Mouse (Mus musculus): ENCODE results near the gene Marveld2. TPM values are rescaled to one million over a fixed set of nuclear protein-coding genes. Genes with fewer than 3 reads are reported as not detected.

The Marveld2 gene
- polyA plus RNA-seq, 1 experiment from 2014 or later: 2.7 TPM

- H3K27me3 ChIP-seq (ENCODE audit: control insufficient read depth, insufficient read depth, low read depth, low read length): no peaks in the 10 kb centered on the region
- ATAC-seq: no peak
- WGBS: 98% methylated on average over 3 of the region's 3 CpGs
- no peak overlapping the region for H3K27ac ChIP-seq (ENCODE audit: low read length)
- no peak overlapping the region for H3K4me3 ChIP-seq (ENCODE audit: low read depth, low read length)
- peaks cover 36% of the 10 kb centered on the region for H3K36me3 ChIP-seq (ENCODE audit: control insufficient read depth, insufficient read depth, low read length)
- no peak overlapping the region for H3K9ac ChIP-seq (ENCODE audit: low read depth, low read length)
- no peaks in the 10 kb centered on the region for H3K4me1 ChIP-seq (ENCODE audit: control insufficient read depth, insufficient read depth, low read length)
- H3K4me2 ChIP-seq (ENCODE audit: low read length): no peak overlapping the region
- H3K9me3 ChIP-seq (replicated peaks; ENCODE audit: control insufficient read depth, low read length, poor library complexity, severe bottlenecking): no peaks in the 10 kb centered on the region
Measured at GRCm38 (mm10) chr13:100634106-100634691, 17.4 kb upstream of the Marveld2 start.

DNA sequence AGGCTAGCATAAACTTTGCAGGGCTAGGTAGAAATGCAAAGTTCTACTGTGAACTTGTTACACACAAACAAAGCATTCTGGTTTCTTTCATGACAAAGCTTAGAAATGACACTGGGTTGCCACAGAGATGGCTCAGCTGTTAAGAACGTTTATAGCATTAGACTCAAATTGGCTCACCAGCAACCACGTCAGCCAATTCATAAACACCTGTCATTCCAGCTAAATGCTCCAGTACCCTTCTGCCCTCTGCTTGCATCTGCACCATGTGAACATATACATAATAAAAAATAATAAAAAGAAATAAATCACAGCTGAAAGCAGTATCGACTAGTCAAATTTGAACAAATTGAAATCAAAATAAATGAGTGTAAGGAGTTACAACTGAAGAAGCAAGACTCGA is 5.5 kb upstream of the Marveld2 start:
- 86% methylated on average over 4 of the region's 4 CpGs for whole genome bisulfite sequencing
- Histone ChIP-seq H3K27ac (ENCODE audit: low read length) (no peak overlapping the region), H3K36me3 (ENCODE audit: control insufficient read depth, insufficient read depth, low read length) (peaks cover 42% of the 10 kb centered on the region), H3K4me2 (ENCODE audit: low read length) (no peak overlapping the region), H3K4me3 (ENCODE audit: low read depth, low read length) (no peak overlapping the region), H3K9ac (ENCODE audit: low read depth, low read length) (no peak overlapping the region), H3K4me1 (ENCODE audit: control insufficient read depth, insufficient read depth, low read length) (no peaks in the 10 kb centered on the region), H3K27me3 (ENCODE audit: control insufficient read depth, insufficient read depth, low read depth, low read length) (peaks cover 8% of the 10 kb centered on the region), H3K9me3 (replicated peaks; ENCODE audit: control insufficient read depth, low read length, poor library complexity, severe bottlenecking) (no peaks in the 10 kb centered on the region)
- ATAC-seq: no peak

DNA sequence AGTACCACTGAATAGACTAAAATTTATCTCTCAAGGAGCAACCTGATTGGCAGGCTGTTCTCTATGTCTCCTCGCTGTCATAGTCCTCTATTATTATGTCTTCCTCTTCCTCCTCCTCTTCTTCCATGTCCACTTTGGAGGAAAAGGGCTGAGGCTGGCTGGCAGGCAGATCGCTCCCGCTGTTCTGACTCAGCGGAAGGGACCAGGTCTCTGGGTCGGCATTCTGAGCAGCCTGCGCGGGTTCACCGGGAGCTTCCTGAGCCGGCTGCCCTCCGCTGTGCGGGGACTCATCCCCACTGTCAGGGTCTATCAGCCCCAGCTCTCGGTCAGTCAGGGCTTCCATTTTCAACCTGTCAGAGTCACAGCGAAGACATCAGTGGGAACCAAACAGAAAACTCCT is 812 bp upstream of the Marveld2 start:
- no peak overlapping the region for H3K9ac ChIP-seq (ENCODE audit: low read depth, low read length)
- no peak overlapping the region for H3K27ac ChIP-seq (ENCODE audit: low read length)
- WGBS: 79% methylated on average over 13 of the region's 13 CpGs
- ATAC-seq: no peak
- peaks cover 24% of the 10 kb centered on the region for H3K36me3 ChIP-seq (ENCODE audit: control insufficient read depth, insufficient read depth, low read length)
- no peak overlapping the region for H3K4me3 ChIP-seq (ENCODE audit: low read depth, low read length)
- no peaks in the 10 kb centered on the region for H3K4me1 ChIP-seq (ENCODE audit: control insufficient read depth, insufficient read depth, low read length)
- H3K27me3 ChIP-seq (ENCODE audit: control insufficient read depth, insufficient read depth, low read depth, low read length): peaks cover 8% of the 10 kb centered on the region
- no peaks in the 10 kb centered on the region for H3K9me3 ChIP-seq (replicated peaks; ENCODE audit: control insufficient read depth, low read length, poor library complexity, severe bottlenecking)
- H3K4me2 ChIP-seq (ENCODE audit: low read length): no peak overlapping the region

GRCm38 (mm10) chr13:100612903-100613302 is 3.9 kb downstream of the Marveld2 start:
- 54% methylated on average over 2 of the region's 2 CpGs for WGBS
- Histone ChIP-seq H3K9ac (ENCODE audit: low read depth, low read length) (no peak overlapping the region), H3K4me1 (ENCODE audit: control insufficient read depth, insufficient read depth, low read length) (no peaks in the 10 kb centered on the region), H3K9me3 (replicated peaks; ENCODE audit: control insufficient read depth, low read length, poor library complexity, severe bottlenecking) (no peaks in the 10 kb centered on the region), H3K36me3 (ENCODE audit: control insufficient read depth, insufficient read depth, low read length) (peaks cover 10% of the 10 kb centered on the region), H3K4me2 (ENCODE audit: low read length) (no peak overlapping the region), H3K4me3 (ENCODE audit: low read depth, low read length) (no peak overlapping the region), H3K27me3 (ENCODE audit: control insufficient read depth, insufficient read depth, low read depth, low read length) (peaks cover 6% of the 10 kb centered on the region), H3K27ac (ENCODE audit: low read length) (no peak overlapping the region)
- ATAC-seq: no peak

GRCm38 (mm10) chr13:100612251-100612650 is 4.5 kb downstream of the Marveld2 start:
- Histone ChIP-seq H3K4me2 (ENCODE audit: low read length) (no peak overlapping the region), H3K4me1 (ENCODE audit: control insufficient read depth, insufficient read depth, low read length) (no peaks in the 10 kb centered on the region), H3K9ac (ENCODE audit: low read depth, low read length) (no peak overlapping the region), H3K36me3 (ENCODE audit: control insufficient read depth, insufficient read depth, low read length) (peaks cover 3% of the 10 kb centered on the region; the same call in 1 of the 2 replicates), H3K27me3 (ENCODE audit: control insufficient read depth, insufficient read depth, low read depth, low read length) (no peaks in the 10 kb centered on the region; the same call in 1 of the 2 replicates), H3K4me3 (ENCODE audit: low read depth, low read length) (no peak overlapping the region), H3K27ac (ENCODE audit: low read length) (no peak overlapping the region), H3K9me3 (replicated peaks; ENCODE audit: control insufficient read depth, low read length, poor library complexity, severe bottlenecking) (no peaks in the 10 kb centered on the region)
- WGBS: 96% methylated on average over 10 of the region's 10 CpGs
- ATAC-seq: no peak

DNA sequence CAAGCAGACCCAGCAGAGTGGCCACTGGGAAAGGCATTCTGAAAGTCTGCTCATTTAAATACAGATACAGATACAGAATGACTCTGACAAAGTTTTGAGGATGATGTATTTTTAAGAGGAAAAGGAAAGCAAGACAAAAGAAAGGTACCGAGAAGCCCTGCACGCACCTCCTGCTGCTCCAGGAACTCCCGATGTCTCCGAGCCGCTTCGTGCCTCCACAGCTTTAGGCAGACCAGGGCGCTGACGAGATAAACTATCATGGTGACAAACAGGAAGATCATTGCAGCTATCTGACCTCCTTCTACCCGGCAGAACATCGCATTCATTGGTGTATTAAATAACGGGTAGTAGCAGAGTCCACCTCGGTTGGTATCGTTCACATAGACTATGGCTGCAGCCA is 5.5 kb downstream of the Marveld2 start:
- Histone ChIP-seq H3K4me1 (ENCODE audit: control insufficient read depth, insufficient read depth, low read length) (no peaks in the 10 kb centered on the region), H3K27ac (ENCODE audit: low read length) (no peak overlapping the region), H3K4me2 (ENCODE audit: low read length) (no peak overlapping the region), H3K4me3 (ENCODE audit: low read depth, low read length) (no peak overlapping the region), H3K36me3 (ENCODE audit: control insufficient read depth, insufficient read depth, low read length) (no peaks in the 10 kb centered on the region), H3K27me3 (ENCODE audit: control insufficient read depth, insufficient read depth, low read depth, low read length) (no peaks in the 10 kb centered on the region), H3K9me3 (replicated peaks; ENCODE audit: control insufficient read depth, low read length, poor library complexity, severe bottlenecking) (no peaks in the 10 kb centered on the region), H3K9ac (ENCODE audit: low read depth, low read length) (no peak overlapping the region)
- WGBS: 95% methylated on average over 13 of the region's 13 CpGs
- ATAC-seq: no peak

- Histone ChIP-seq H3K9ac (ENCODE audit: low read depth, low read length) (no peak overlapping the region), H3K9me3 (replicated peaks; ENCODE audit: control insufficient read depth, low read length, poor library complexity, severe bottlenecking) (no peaks in the 10 kb centered on the region), H3K27ac (ENCODE audit: low read length) (no peak overlapping the region), H3K4me1 (ENCODE audit: control insufficient read depth, insufficient read depth, low read length) (no peaks in the 10 kb centered on the region), H3K36me3 (ENCODE audit: control insufficient read depth, insufficient read depth, low read length) (no peaks in the 10 kb centered on the region), H3K27me3 (ENCODE audit: control insufficient read depth, insufficient read depth, low read depth, low read length) (no peaks in the 10 kb centered on the region), H3K4me2 (ENCODE audit: low read length) (no peak overlapping the region), H3K4me3 (ENCODE audit: low read depth, low read length) (no peak overlapping the region)
- WGBS: 92% methylated on average over 8 of the region's 8 CpGs
- no peak for ATAC-seq
Measured at GRCm38 (mm10) chr13:100607756-100608155, 9.0 kb downstream of the Marveld2 start.

DNA sequence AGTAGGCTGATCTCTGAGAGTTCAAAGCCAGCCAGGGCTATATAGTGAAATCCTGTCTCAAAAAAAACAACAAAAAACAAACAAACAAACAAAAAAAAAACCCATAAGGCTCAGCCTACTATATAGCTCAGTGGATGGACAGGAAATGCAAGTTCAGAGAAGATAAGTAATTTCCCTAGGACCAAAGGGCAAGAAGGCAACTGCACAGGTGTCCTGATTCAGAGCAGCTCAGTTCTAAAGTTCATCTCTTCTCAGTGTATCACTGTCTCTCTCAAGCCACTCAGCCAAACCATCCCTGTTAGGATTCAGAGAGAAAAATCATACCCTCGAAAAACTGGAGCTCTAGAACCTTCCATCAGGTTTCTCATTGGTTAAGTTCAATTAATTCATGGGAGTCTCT is 10.9 kb downstream of the Marveld2 start:
- Histone ChIP-seq H3K9me3 (replicated peaks; ENCODE audit: control insufficient read depth, low read length, poor library complexity, severe bottlenecking) (no peaks in the 10 kb centered on the region), H3K4me1 (ENCODE audit: control insufficient read depth, insufficient read depth, low read length) (no peaks in the 10 kb centered on the region), H3K27me3 (ENCODE audit: control insufficient read depth, insufficient read depth, low read depth, low read length) (no peaks in the 10 kb centered on the region), H3K27ac (ENCODE audit: low read length) (no peak overlapping the region), H3K9ac (ENCODE audit: low read depth, low read length) (no peak overlapping the region), H3K36me3 (ENCODE audit: control insufficient read depth, insufficient read depth, low read length) (no peaks in the 10 kb centered on the region), H3K4me2 (ENCODE audit: low read length) (no peak overlapping the region), H3K4me3 (ENCODE audit: low read depth, low read length) (no peak overlapping the region)
- 72% methylated on average over 1 of the region's 1 CpGs for WGBS
- no peak for ATAC-seq

DNA sequence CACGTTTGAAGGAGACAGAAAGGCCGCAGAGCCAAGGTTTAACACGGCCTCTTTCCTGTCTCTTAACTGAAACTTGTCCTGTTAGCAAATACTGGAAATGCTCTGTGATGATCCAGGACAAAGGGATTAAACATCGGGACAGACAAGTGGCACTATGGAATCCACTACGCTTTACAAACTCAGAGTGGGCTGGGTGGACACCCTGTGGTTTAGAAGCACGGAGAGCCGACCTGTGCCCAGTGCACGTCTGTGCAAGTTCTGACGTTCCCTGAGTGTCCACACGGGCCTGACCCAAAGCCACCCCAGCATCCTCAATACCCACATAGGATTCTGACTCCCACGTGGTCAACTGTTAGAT is 13.1 kb downstream of the Marveld2 start:
- WGBS: 88% methylated on average over 11 of the region's 11 CpGs
- no peaks in the 10 kb centered on the region for H3K9me3 ChIP-seq (replicated peaks; ENCODE audit: control insufficient read depth, low read length, poor library complexity, severe bottlenecking)
- no peak overlapping the region for H3K9ac ChIP-seq (ENCODE audit: low read depth, low read length)
- H3K4me3 ChIP-seq (ENCODE audit: low read depth, low read length): no peak overlapping the region
- H3K27ac ChIP-seq (ENCODE audit: low read length): no peak overlapping the region
- no peaks in the 10 kb centered on the region for H3K4me1 ChIP-seq (ENCODE audit: control insufficient read depth, insufficient read depth, low read length)
- ATAC-seq: no peak
- H3K36me3 ChIP-seq (ENCODE audit: control insufficient read depth, insufficient read depth, low read length): no peaks in the 10 kb centered on the region
- H3K27me3 ChIP-seq (ENCODE audit: control insufficient read depth, insufficient read depth, low read depth, low read length): no peaks in the 10 kb centered on the region
- H3K4me2 ChIP-seq (ENCODE audit: low read length): no peak overlapping the region
